Mouse (Mus musculus) embryonic fibroblast, embryonic 13.5 days (primary cell): ENCODE results near the gene Trim27.

Experiments used
- CTCF ChIP-seq: IDR thresholded peaks from 2 replicates; pipeline ENCODE4 v1.5.1; 2011; ENCODE audit warnings: mild to moderate bottlenecking, control low read depth, low read length, moderate library complexity, borderline replicate concordance; ENCODE audit not compliant: insufficient read depth
- POLR2A ChIP-seq: IDR thresholded peaks from 2 replicates; pipeline ENCODE4 v1.6.1; 2011; ENCODE audit warnings: low read depth, mild to moderate bottlenecking, control low read depth, low read length, moderate library complexity

- TF ChIP-seq CTCF (no peak), POLR2A (no peak)
Observed at GRCm38 (mm10) chr13:21225206-21225605, 46.0 kb downstream of the Trim27 start.
